Mouse (Mus musculus): ENCODE data around the gene Cdip1.
"Not testable (repeated sequence)": the region's sequence is repeated elsewhere in the genome, so short reads cannot be mapped to it uniquely, and the experiment has no call there.

The Cdip1 gene

DNA sequence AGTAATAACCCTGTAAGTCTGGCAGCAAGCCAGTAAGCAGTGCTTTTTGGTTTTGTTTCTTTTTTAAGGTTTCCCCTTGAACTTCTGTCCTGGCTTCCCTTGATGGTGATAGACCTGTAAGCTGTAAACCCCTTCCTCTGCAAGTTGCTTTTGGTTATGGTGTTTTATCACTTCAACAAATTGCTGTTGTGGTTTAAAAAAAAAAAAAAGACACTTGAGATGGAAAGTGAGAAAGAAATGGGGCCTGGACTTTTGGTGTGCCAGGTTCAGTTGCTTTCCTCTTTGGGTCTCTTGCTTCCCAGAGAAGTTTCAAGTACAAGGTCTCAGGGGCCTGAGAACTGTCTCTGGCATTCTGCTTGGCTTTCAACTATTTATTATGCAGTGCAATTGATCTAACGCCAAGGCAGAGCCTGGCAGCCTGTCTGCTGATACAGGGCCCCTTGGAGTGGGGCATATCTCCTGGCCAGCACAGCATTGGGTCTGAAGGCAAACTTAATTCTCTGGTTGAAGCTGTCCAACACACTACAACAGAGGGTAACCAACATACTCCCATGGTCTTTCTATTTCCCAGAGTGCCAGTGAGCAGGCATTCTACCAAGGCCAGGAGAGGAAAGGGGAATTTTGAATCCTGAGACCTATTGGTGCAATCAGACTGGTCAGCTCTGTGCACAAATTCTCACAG is 16.7 kb downstream of the Cdip1 start:
- DNase-seq (ENCODE audit: low read depth, low spot score) = no peak

- no peak for DNase-seq (ENCODE audit: low read depth, low spot score)
These were observed 21.4 kb downstream of the Cdip1 start for GRCm38 (mm10) chr16:4768719-4769118.

DNA sequence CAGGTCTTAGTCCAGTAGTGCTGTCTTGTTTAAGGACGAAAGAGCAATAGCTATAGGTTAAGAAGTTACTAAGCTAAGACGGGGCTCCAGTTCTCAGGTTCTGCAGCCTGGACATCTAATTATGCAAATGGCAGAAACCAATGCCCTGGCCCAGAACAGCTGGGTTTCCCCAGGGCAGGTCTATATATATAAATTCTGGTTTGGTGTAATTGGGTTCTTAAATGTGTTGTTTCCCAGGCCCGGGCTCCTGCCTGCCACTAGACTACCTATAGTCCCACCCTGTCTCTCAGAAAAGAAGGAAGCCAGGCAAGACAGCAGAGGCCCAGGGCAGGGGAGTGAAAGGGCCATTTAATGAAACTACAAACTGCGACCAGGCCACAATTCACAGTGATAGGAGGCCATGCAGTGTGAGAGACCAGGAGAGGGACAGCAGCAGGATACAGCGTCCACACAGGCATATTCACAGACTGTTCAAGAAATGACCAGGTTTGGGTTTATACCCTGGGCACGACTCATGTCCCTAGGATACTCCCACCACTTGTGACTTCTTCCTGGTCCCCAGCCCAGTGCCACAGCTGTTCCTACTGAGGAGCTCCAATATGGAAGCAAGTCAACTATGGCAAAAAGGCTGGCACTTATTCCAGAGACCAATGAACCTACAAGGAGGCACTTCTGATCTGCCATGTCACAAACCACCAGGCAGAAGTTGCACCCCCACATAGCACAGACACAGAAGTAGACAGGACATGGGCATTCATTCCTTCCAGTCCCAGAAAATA is 22.9 kb downstream of the Cdip1 start:
- no peak for DNase-seq (ENCODE audit: low read depth, low spot score)

DNA sequence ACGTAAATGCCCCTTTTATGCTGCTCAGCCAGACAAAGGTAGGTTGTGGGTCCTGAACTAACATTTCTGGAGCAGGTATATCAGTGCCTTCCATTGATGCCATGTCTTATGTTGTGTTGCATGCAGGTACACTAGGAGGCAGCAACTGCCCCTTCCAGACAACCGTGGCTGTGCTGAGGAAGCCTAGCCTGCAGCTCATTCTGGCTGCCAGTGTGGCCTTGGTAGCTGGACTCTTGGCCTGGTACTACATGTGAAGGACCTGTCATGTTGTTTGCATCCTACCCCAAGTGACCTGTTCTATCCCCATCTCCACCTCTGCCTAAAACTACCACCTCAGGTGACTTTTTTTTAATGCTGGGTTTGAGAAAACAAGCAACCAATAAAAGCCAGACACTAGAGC is 24.2 kb downstream of the Cdip1 start:
- no peak for DNase-seq (ENCODE audit: low read depth, low spot score)

GRCm38 (mm10) chr16:4763276-4763675 is 26.8 kb downstream of the Cdip1 start:
- DNase-seq (ENCODE audit: low read depth, low spot score) = no peak

GRCm38 (mm10) chr16:4762437-4762836 is 27.7 kb downstream of the Cdip1 start:
- no peak for DNase-seq (ENCODE audit: low read depth, low spot score)

DNA sequence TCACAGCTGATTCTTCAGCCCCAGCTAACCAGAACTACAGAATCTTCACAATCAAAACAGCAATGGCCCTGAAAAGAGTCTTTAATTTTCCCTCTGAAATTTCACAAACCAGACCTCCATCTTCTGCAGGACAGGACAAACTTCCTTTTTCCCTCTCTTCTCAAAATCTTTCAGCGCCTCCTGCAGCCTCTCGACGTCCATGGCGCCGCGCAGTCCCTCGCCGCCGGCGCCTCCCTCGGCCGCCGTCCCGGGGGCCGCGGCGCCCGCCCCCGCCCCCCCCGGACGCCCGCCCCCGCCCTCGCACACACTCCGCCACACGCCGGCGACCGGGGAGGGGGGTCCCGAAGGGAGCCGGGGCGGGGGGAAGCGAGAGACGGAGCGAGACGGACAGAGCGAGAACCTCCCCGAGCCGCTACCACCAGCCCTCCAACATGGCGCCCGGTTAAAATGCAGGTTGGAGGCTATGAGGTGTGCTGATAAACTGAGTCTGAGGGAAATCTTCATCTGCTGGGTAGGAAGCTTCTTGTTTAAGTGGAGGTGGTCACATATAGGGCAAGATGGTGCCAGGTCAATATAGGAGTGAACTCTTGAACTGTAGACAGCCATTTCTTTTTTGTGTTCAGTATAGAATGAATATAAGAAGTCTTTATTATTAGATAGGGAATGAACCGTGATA is 33.3 kb downstream of the Cdip1 start:
- DNase-seq (ENCODE audit: low read depth, low spot score) = not testable (repeated sequence)

GRCm38 (mm10) chr16:4754045-4754444 is 36.0 kb downstream of the Cdip1 start:
- DNase-seq (ENCODE audit: low read depth, low spot score) = no peak

- DNase-seq (ENCODE audit: low read depth, low spot score) = no peak
These were observed 37.9 kb downstream of the Cdip1 start for GRCm38 (mm10) chr16:4752155-4752554.

DNA sequence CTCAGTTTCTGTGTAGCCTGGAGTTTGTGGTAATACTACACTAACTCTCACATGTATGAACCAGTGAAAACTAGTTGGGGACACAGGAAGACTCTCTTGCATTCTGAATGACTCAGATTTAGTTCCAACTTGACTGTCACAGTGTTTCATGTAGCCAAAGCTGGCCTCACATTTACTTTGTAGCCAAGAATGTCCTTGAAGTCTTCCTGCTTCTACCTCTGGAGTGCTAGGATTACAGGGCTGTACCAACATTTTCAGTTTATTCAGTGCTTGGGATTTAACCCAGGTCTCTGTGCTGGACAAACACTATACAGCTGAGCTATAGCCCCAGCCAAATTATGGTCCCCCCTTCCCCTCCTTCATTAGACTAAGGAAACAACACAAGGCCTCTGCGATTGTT is 47.9 kb downstream of the Cdip1 start:
- no peak for DNase-seq (ENCODE audit: low read depth, low spot score)

DNA sequence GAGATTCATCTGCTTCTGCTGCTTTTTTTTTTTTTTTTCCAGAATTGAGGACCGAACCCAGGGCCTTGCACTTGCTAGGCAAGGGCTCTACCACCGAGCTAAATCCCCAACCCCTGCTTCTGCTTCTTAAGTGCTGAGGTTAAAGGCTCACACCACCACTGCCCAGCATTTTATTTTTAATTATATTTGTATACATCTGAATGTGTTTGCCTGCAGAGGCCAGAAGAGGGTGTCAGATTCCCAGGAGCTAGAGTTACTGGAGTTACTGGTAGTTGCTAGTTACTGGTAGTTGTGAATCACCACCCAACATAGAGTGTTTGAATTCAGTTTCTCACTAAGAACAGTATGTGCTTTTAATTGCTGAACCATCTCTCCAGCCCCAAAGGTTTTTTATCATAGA is 50.1 kb downstream of the Cdip1 start:
- no peak for DNase-seq (ENCODE audit: low read depth, low spot score)

DNA sequence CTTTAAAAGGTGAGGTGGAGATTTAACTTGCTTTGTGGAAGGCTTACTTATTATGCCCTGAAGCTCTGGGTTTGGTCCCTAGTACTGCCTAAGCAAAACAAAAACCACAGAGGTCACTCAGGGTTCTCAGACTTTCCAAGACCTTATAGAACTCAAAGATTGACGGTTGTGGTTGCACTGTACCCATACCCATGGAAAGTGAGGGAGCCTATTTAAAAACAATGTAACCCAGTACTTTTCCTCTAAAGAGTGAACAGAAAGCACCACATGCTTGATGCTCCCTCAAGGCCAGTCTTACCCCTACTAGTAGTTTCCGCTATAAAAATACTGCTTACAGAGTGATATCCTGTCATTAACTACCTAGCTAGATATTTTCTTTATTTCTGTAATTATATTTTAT is 53.8 kb downstream of the Cdip1 start:
- no peak for DNase-seq (ENCODE audit: low read depth, low spot score)

DNA sequence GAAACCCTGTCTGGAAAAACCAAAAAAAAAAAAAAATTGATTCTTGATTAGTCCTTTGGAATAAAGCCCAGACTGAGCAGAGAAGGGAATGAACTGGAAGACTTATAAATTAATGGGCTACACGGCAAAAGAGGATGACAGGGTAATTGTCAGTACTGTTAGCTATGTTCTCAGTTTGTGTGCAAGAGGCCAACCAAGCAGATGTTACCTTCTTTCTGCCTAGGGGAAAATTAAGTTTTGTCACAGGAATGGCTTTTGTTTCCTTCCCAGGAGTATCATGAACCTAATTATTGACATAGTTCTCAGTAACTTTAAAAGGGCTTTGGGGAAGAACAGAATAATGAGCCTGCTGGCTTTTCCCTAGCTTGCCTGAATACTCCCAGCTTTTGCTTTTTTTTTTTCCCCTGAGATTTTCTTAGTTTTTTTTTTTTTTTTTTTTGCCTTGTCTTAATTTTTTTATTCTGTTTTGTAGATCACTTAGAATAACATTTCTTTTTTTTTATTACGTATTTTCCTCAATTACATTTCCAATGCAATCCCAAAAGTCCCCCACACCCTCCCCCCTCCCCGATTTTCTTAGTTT is 59.2 kb downstream of the Cdip1 start:
- no peak for DNase-seq (ENCODE audit: low read depth, low spot score)

GRCm38 (mm10) chr16:4727963-4728362 is 62.1 kb downstream of the Cdip1 start:
- DNase-seq (ENCODE audit: low read depth, low spot score) = no peak

GRCm38 (mm10) chr16:4727526-4727925 is 62.6 kb downstream of the Cdip1 start:
- DNase-seq (ENCODE audit: low read depth, low spot score) = no peak

GRCm38 (mm10) chr16:4726528-4727128 is 63.5 kb downstream of the Cdip1 start:
- no peak for DNase-seq (ENCODE audit: low read depth, low spot score)

DNA sequence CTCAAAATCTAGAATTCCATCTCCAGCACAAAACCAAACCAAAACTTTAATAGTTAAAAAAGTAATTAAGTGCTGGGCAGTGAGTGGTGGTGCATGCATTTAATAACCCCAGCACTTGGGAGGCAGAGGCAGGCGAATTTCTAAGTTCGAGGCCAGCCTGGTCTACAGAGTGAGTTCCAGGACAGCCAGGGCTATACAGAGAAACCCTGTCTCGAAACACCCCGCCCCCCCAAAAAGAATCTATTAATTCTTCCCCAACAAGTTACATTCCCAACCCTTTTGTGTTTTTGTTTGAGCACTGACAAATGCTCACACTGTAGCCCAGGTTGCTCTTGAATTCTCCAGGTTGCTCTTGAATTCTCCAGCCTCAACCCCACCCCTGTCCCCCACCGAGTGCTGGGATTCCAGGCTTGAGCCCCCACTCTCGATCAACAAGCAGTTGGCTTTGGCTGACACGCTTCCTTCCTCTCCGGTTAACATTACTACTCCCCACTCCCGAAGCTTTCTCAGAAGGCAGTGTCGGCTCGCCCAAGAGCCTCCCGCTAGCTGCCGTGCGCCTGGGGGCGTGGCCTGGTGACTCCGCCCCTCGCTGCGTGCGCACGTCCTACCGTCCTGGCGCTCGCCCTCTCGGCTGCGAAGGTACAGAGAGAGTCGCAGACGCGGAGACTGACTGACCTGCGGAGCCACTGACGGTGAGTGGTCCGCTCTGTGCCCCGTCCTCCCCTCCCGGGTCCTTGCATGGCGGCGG is 64.1 kb downstream of the Cdip1 start, which contains the start of gene Hmox2:
Gene Hmox2, plus strand, starts transcription at position 582 of the 748 bp plus-strand sequence.
- DNase-seq (ENCODE audit: low read depth, low spot score) = peak; percentile 87

DNA sequence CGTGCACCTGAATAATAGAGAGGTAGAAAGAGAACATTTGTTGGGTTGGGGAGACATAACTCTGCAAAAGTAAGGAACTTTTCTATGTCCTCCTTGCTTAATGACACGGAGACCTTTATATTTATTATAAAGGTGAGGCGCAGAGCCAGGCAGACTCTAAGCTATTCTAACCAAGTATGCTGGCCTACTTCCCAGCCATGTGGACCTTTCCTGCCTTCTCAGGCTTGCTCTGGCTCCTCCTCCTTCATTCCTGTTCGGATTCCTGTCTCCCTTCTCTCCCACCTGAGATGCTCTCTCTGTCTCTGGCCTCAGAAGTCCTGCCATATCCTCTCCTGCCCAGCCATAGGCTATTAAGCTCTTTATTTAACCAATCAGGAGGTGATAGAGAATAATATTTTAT is 64.8 kb downstream of the Cdip1 start:
- no peak for DNase-seq (ENCODE audit: low read depth, low spot score)

DNA sequence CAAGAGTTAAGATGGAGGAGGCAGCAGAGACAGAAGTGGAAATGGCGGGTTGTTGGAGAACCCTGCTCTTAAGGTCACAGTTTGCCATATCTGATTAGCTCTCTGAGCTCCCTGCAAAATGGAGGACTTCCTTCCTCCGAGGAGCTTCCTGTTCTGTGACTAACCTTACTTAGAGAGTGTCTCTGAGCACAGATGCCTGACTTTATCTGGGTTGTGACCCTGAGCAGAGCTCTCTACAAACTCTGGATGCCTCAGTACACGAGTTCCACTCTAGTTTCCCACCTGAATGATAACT is 67.2 kb downstream of the Cdip1 start:
- no peak for DNase-seq (ENCODE audit: low read depth, low spot score)

GRCm38 (mm10) chr16:4722128-4722914 is 67.8 kb downstream of the Cdip1 start:
- DNase-seq (ENCODE audit: low read depth, low spot score) = no peak

Data from retina, postnatal 7 days (tissue).